Mouse (Mus musculus): ENCODE data around the gene Fuca2.

The Fuca2 gene

GRCm38 (mm10) chr10:13534751-13535150 is 35.4 kb downstream of the Fuca2 start:
- DNase-seq (ENCODE audit: low read depth, low spot score) = no peak

- DNase-seq (ENCODE audit: low read depth, low spot score) = no peak
Observed at GRCm38 (mm10) chr10:13536706-13537105, 37.4 kb downstream of the Fuca2 start.

GRCm38 (mm10) chr10:13539769-13540333 is 40.5 kb downstream of the Fuca2 start:
- no peak for DNase-seq (ENCODE audit: low read depth, low spot score)

- DNase-seq (ENCODE audit: low read depth, low spot score) = no peak
Observed at GRCm38 (mm10) chr10:13541721-13542120, 42.4 kb downstream of the Fuca2 start.

- peak; percentile 82 for DNase-seq (ENCODE audit: low read depth, low spot score)
Observed at GRCm38 (mm10) chr10:13552646-13553497, 53.5 kb downstream of the Fuca2 start, which contains the start of the genes Adat2 and Pex3. TSS of gene Adat2 (plus strand) at chr10:13552894. TSS of gene Pex3 (minus strand) at chr10:13553142.

- DNase-seq (ENCODE audit: low read depth, low spot score) = no peak
Observed at GRCm38 (mm10) chr10:13553498-13553985, 54.2 kb downstream of the Fuca2 start.

- no peak for DNase-seq (ENCODE audit: low read depth, low spot score)
Observed at GRCm38 (mm10) chr10:13554316-13554715, 55.0 kb downstream of the Fuca2 start.

GRCm38 (mm10) chr10:13560014-13560674 is 60.8 kb downstream of the Fuca2 start:
- DNase-seq (ENCODE audit: low read depth, low spot score) = no peak

- peak; percentile 46 for DNase-seq (ENCODE audit: low read depth, low spot score)
Observed at GRCm38 (mm10) chr10:13564364-13565079, 65.2 kb downstream of the Fuca2 start.

- no peak for DNase-seq (ENCODE audit: low read depth, low spot score)
Observed at GRCm38 (mm10) chr10:13565080-13565448, 65.7 kb downstream of the Fuca2 start.

- no peak for DNase-seq (ENCODE audit: low read depth, low spot score)
Observed at GRCm38 (mm10) chr10:13566393-13566792, 67.1 kb downstream of the Fuca2 start.
